Mouse (Mus musculus) cortical plate, adult 2 months (tissue): ENCODE measurements around the gene Olfr608.
"Not testable (repeated sequence)": the region's sequence is repeated elsewhere in the genome, so short reads cannot be mapped to it uniquely, and the experiment has no call there.

Source experiments
- CTCF ChIP-seq: fragments of 200-500 bp; IDR thresholded peaks from 2 replicates; pipeline ENCODE4 v1.5.1; 2011; ENCODE audit warnings: mild to moderate bottlenecking, control low read depth, low read length; ENCODE audit not compliant: insufficient read depth; ENCODE audit errors: extremely low read depth
- POLR2A ChIP-seq: fragments of 200-500 bp; IDR thresholded peaks from 2 replicates; pipeline ENCODE4 v1.6.1; 2011; ENCODE audit warnings: mild to moderate bottlenecking, low read length, control low read depth; ENCODE audit not compliant: insufficient read depth; ENCODE audit errors: extremely low read depth

DNA sequence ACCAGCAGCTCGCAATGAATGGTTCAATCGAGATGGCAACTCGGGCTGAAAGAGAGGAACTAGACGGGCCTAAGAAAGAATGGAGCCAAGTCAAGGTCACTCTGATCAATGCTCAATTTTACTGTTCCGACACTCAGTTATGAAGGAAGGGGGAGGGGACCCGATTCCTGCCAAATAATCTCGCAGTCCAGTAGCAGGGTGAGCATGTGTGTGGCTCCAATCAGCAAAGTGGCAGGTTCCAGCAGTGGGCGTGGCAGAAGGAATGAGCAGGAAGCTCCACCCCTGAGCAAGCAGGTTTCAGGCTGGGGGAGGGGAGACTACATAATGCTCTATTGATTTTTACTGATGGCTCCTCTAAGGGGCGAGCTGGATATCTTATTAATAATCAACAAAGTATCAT is 7.4 kb downstream of the Olfr608 start:
- not testable (repeated sequence) for TF ChIP-seq POLR2A, CTCF
